In genomic region chr12:101958556-101958955, GRCm38 (mm10) we compare ENCODE assay signal across 1 mouse cellular context.
TF ChIP-seq lines count a peak whose summit lies in the region.

No protein-coding gene starts in this region.

TF ChIP-seq in MEL, 35 proteins besides CTCF, POLR2A, EP300 and RAD21 (continued from another document):
- TF ChIP-seq ETS1 (IDR thresholded peaks at IDR 0.05; ENCODE audit: low read depth, low read length): no peak
- no peak for TF ChIP-seq USF1 (IDR thresholded peaks at IDR 0.05; ENCODE audit: low read depth, low read length)
- no peak for TF ChIP-seq ZMIZ1 (IDR thresholded peaks at IDR 0.05; ENCODE audit: low read depth, low read length)
- TF ChIP-seq GABPA (IDR thresholded peaks at IDR 0.05; ENCODE audit: low read depth, low read length): no peak
- no peak for TF ChIP-seq POLR2AphosphoS2 (IDR thresholded peaks at IDR 0.05; ENCODE audit: low read length)
- no peak for TF ChIP-seq UBTF (IDR thresholded peaks at IDR 0.05; ENCODE audit: borderline replicate concordance, insufficient read depth, low read depth, low read length)
- TF ChIP-seq ZKSCAN1 (IDR thresholded peaks at IDR 0.05; ENCODE audit: low read depth, low read length): no peak
- TF ChIP-seq ZNF384 (IDR thresholded peaks at IDR 0.05; ENCODE audit: low read depth, low read length): no peak; the same call in 1 of the 2 replicates
- no peak for TF ChIP-seq ZC3H11A (IDR thresholded peaks at IDR 0.05; ENCODE audit: low read depth, low read length)
- TF ChIP-seq MAX (IDR thresholded peaks at IDR 0.05; ENCODE audit: low read length): no peak
TF ChIP-seq in MEL: peak in this region for 4.
